Mouse (Mus musculus) heart, adult 2 months (tissue): ENCODE results near the gene Ovch2. TPM values are rescaled to one million over a fixed set of nuclear protein-coding genes. Genes with fewer than 3 reads are reported as not detected.

Experiments
- DNase-seq, 2 experiments: peaks; one replicate each; pipeline ENCODE4 v3.0.0; 2021
- H3K27ac ChIP-seq: fragments of 200-600 bp; 2 replicates; pipeline ENCODE4 v1.8.1; 2022
- H3K27me3 ChIP-seq: fragments of 200-500 bp; 2 replicates; pipeline ENCODE4 v1.6.1; 2012; ENCODE audit warnings: mild to moderate bottlenecking, low read length, inconsistent platforms, mixed read lengths; ENCODE audit not compliant: control insufficient read depth, insufficient read depth
- H3K36me3 ChIP-seq: fragments of 200-500 bp; 2 replicates; pipeline ENCODE4 v1.6.1; 2012; ENCODE audit warnings: low read length, inconsistent platforms; ENCODE audit not compliant: control insufficient read depth, insufficient read depth
- H3K4me1 ChIP-seq: fragments of 200-500 bp; 2 replicates; pipeline ENCODE4 v1.6.1; 2011; ENCODE audit warnings: low read length; ENCODE audit not compliant: control insufficient read depth, insufficient read depth
- H3K4me3 ChIP-seq: fragments of 200-600 bp; 2 replicates; pipeline ENCODE4 v1.8.1; 2022
- H3K79me2 ChIP-seq: fragments of 200-500 bp; replicated peaks from 2 replicates; pipeline ENCODE4 v1.6.1; 2012; ENCODE audit warnings: mild to moderate bottlenecking, inconsistent platforms, low read length, moderate library complexity, mixed read lengths; ENCODE audit not compliant: control insufficient read depth, insufficient read depth
- H3K9ac ChIP-seq: fragments of 200-500 bp; 2 replicates; pipeline ENCODE4 v1.6.1; 2012; ENCODE audit warnings: low read depth, mild to moderate bottlenecking, control low read depth, inconsistent platforms, low read length, mixed read lengths
- CTCF ChIP-seq: fragments of 200-600 bp; IDR thresholded peaks from 2 replicates; pipeline ENCODE4 v1.8.1; 2022; ENCODE audit warnings: antibody characterized with exemption, mild to moderate bottlenecking, moderate library complexity
- EP300 ChIP-seq: fragments of 200-500 bp; IDR thresholded peaks from 2 replicates; pipeline ENCODE4 v1.6.1; 2011; ENCODE audit warnings: low read depth, low read length, control low read depth; ENCODE audit not compliant: insufficient read depth
- POLR2A ChIP-seq: fragments of 200-500 bp; IDR thresholded peaks from 2 replicates; pipeline ENCODE4 v1.6.1; 2011; ENCODE audit warnings: mild to moderate bottlenecking, low read depth, low read length, control low read depth; ENCODE audit not compliant: insufficient read depth
- WGBS: fragments of 180-500 bp; shearing (Covaris S2); methylation state at CpG from one replicate; pipeline ENCODE4 v1.1.7; 2018; 5-methylcytosine and 5-hydroxymethylcytosine counted together
- intact Hi-C: fragments of 180-260 bp; cut with DNase I; formaldehyde crosslinking; loops from one replicate; pipeline ENCODE4 v1.15.1; 2025
- polyA plus RNA-seq: library from polyadenylated mRNA; depleted of rRNA; stranded (reverse); fragments of >200 nt; gene quantifications from 2 replicates; pipeline ENCODE4 v1.2.3, GENCODE M21; 2012
- total RNA-seq, 2 experiments: library from RNA; stranded (reverse); gene quantifications; 2 replicates each; pipeline ENCODE4 v1.2.3; 2021

The Ovch2 gene
- total and polyA plus RNA-seq, 3 experiments, result not detected

DNA sequence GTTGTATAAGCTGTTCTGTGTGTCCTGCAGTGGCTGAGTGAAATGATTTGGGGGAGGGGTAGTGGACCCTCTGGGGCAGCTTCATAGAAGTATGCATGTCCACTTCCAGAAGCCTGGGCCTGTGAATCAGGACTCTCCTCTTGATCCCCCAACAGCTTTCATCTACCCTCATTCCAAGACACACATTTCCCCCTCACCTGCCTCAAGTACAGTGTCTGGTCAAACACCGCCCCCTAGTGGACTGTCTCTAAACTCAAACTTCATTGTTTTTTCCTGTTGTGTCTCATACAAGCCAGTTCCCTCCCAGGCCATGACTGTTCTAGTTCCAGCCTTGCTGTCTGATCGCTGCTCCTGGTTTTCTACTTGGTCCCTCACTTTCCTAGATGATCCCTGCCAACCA lies 53.1 kb downstream of the Ovch2 start:
- Histone ChIP-seq H3K4me3 (no peak overlapping the region), H3K36me3 (no peaks in the 10 kb centered on the region), H3K27me3 (no peaks in the 10 kb centered on the region), H3K79me2 (no peaks in the 10 kb centered on the region), H3K9ac (no peak overlapping the region), H3K27ac (no peak overlapping the region), H3K4me1 (no peaks in the 10 kb centered on the region)
- TF ChIP-seq CTCF (peak; percentile 80), POLR2A (no peak), EP300 (no peak)
- intact Hi-C loops, result loop anchor here (1.0 to 10.0 kb wide), 3 partner anchors 31 to 153 kb away; partner anchors contain the start of gene Ppfibp2
- whole genome bisulfite sequencing, result 14% methylated on average over 2 of the region's 2 CpGs
- peak; percentile 41 to 49 for DNase-seq

DNA sequence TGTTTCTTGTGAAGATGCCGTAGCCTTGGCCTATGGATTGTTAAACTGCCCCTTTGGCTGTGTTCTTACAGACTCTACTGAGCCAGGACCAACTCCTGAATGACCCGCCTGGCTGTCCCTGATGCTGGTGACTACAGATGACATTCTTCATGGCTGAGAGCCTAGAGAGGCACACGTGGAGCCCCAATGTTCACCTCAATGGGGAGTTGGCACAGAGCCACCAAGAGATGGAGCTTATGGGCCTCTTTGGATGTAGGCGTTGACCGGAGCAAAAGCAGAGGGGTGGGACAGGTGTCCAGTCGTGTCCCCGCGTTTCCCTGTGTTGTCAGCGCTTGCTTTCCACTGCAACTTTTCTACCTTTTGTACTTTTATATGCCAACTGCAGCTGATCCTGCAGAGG lies 53.5 kb downstream of the Ovch2 start:
- Histone ChIP-seq H3K36me3 (no peaks in the 10 kb centered on the region), H3K27me3 (no peaks in the 10 kb centered on the region), H3K27ac (no peak overlapping the region), H3K79me2 (no peaks in the 10 kb centered on the region), H3K4me1 (no peaks in the 10 kb centered on the region), H3K4me3 (no peak overlapping the region), H3K9ac (no peak overlapping the region)
- intact Hi-C loops, result loop anchor here (10.0 kb wide), 1 partner anchor 153 kb away; the partner anchor contains the start of gene Ppfibp2
- 80% methylated on average over 9 of the region's 9 CpGs for WGBS
- DNase-seq, result no peak
- no peak for TF ChIP-seq POLR2A

DNA sequence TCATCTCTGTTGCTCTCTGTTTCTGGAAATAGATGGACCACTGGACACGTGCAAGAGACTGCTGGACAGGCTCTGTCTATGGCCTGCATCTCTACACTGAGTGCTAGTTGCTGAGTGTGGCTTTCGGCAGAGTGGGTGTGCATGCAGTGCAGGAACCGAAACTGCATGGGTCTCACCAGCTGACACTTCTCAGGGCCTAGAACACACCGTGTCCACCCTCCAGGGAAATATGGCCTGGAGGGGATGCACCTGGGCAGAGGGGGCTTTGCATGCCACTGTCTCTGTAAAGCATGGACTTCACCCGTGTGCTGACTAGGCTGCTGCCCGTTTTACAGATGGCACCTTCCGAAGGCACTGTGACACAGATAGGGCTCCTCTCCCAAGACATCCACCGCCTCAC lies 55.0 kb downstream of the Ovch2 start:
- no peaks in the 10 kb centered on the region for H3K79me2 ChIP-seq
- TF ChIP-seq POLR2A (no peak), EP300 (no peak), CTCF (no peak)
- H3K4me1 ChIP-seq, result no peaks in the 10 kb centered on the region
- intact Hi-C loops, result loop anchor here (10.0 kb wide), 1 partner anchor 151 kb away; the partner anchor contains the start of gene Ppfibp2
- no peak for DNase-seq
- no peaks in the 10 kb centered on the region for H3K36me3 ChIP-seq
- H3K27me3 ChIP-seq, result no peaks in the 10 kb centered on the region
- no peak overlapping the region for H3K4me3 ChIP-seq
- H3K27ac ChIP-seq, result no peak overlapping the region
- 82% methylated on average over 8 of the region's 8 CpGs for WGBS
- no peak overlapping the region for H3K9ac ChIP-seq

DNA sequence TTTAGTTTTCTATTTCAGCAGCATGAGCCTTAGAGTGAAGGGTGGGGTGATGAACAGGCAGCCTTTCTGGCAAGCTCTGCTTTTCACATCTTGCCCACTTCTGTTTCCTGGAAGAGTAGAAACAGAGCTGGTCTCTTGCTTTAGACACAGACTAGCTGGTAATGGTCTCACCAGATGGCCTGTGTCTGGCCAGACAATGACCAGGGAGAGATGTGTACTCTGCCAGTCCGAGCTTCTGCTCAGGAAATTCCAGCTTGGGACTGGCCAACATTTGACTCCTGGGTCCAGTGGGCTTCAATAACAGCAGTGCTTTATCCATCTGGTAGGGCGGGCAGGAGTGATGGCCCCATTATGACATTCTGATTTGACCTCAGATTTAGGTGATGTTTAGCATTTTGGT lies 55.9 kb downstream of the Ovch2 start:
- no peak for DNase-seq
- Histone ChIP-seq H3K27ac (no peak overlapping the region), H3K79me2 (no peaks in the 10 kb centered on the region), H3K27me3 (no peaks in the 10 kb centered on the region), H3K4me1 (no peaks in the 10 kb centered on the region), H3K36me3 (no peaks in the 10 kb centered on the region), H3K4me3 (no peak overlapping the region), H3K9ac (no peak overlapping the region)
- intact Hi-C loops, result loop anchor here (10.0 kb wide), 1 partner anchor 150 kb away; the partner anchor contains the start of gene Ppfibp2
- TF ChIP-seq EP300 (no peak), CTCF (no peak), POLR2A (no peak)
- WGBS, result 55% methylated on average over 2 of the region's 2 CpGs

DNA sequence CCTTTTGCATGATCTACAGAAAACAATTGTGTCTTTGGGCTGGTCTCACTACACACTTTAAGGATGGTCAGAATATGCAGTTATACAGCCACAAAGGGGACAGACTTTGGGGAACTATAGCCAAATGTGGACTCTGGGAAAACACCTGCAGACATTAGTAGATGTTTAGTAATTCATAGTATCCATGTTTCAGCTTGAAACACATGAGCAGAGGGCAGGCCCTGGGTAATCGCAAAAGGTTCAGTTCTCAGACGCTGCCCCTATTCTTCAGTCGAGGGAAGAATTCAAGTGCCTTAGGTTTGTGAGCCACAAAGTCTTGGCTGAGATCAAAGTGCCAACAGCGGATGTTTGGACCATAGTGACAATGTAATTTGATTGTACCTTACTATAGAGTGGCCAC lies 56.6 kb downstream of the Ovch2 start:
- H3K36me3 ChIP-seq, result no peaks in the 10 kb centered on the region
- TF ChIP-seq EP300, result no peak
- TF ChIP-seq CTCF, result no peak
- no peak for TF ChIP-seq POLR2A
- no peak overlapping the region for H3K27ac ChIP-seq
- no peaks in the 10 kb centered on the region for H3K79me2 ChIP-seq
- H3K4me3 ChIP-seq, result no peak overlapping the region
- WGBS, result 85% methylated on average over 4 of the region's 4 CpGs
- no peaks in the 10 kb centered on the region for H3K4me1 ChIP-seq
- DNase-seq, result no peak
- intact Hi-C loops, result loop anchor here (10.0 kb wide), 1 partner anchor 150 kb away; the partner anchor contains the start of gene Ppfibp2
- no peak overlapping the region for H3K9ac ChIP-seq
- no peaks in the 10 kb centered on the region for H3K27me3 ChIP-seq

DNA sequence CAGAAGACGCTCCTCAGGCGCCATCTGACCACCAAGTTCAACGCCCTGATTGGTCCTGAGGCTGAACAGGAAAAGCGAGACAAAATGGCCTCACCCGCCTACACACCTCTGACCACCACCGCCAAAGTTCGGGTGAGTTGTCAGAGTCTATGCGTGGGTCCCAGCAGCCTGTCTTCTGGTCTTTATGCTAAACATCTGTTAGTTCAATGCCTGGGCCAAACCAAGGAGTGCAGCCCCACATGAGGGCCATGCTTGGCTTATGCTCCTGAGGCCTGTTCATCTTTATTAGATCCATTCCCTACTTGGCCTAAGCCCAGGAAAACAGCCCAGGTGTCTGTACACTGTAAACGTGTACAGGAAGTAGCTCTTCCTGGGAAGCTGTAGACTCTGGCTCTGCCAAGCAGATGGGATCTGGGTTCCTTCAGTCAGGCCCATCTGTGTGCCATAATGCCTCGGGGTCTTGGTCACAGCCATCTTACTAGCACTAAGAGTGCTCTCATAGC lies 58.0 kb downstream of the Ovch2 start:
- Histone ChIP-seq H3K36me3 (no peaks in the 10 kb centered on the region), H3K9ac (no peak overlapping the region), H3K27ac (no peak overlapping the region), H3K27me3 (no peaks in the 10 kb centered on the region), H3K4me3 (no peak overlapping the region), H3K79me2 (no peaks in the 10 kb centered on the region), H3K4me1 (no peaks in the 10 kb centered on the region)
- TF ChIP-seq CTCF (no peak), POLR2A (no peak), EP300 (no peak)
- no peak for DNase-seq
- intact Hi-C loops, result loop anchor here (10.0 kb wide), 1 partner anchor 148 kb away; the partner anchor contains the start of gene Ppfibp2
- WGBS, result 80% methylated on average over 10 of the region's 10 CpGs
